Mouse (Mus musculus) cortical plate, adult 2 months (tissue): ENCODE results near the gene Med18.
"Not testable (repeated sequence)": the region's sequence is repeated elsewhere in the genome, so short reads cannot be mapped to it uniquely, and the experiment has no call there.

Experiments used
- CTCF ChIP-seq: fragments of 200-500 bp; IDR thresholded peaks from 2 replicates; pipeline ENCODE4 v1.5.1; 2011; ENCODE audit warnings: mild to moderate bottlenecking, control low read depth, low read length; ENCODE audit not compliant: insufficient read depth; ENCODE audit errors: extremely low read depth
- POLR2A ChIP-seq: fragments of 200-500 bp; IDR thresholded peaks from 2 replicates; pipeline ENCODE4 v1.6.1; 2011; ENCODE audit warnings: mild to moderate bottlenecking, low read length, control low read depth; ENCODE audit not compliant: insufficient read depth; ENCODE audit errors: extremely low read depth

GRCm38 (mm10) chr4:132413257-132413656 lies 50.5 kb downstream of the Med18 start:
- TF ChIP-seq CTCF, POLR2A: not testable (repeated sequence)
